Mouse (Mus musculus) cerebellum, adult 9-10 months (tissue): ENCODE data around the gene Dyrk4.

ENCODE experiments used
- DNase-seq: peaks from one replicate; pipeline ENCODE4 v3.0.0; 2022

The Dyrk4 gene

DNA sequence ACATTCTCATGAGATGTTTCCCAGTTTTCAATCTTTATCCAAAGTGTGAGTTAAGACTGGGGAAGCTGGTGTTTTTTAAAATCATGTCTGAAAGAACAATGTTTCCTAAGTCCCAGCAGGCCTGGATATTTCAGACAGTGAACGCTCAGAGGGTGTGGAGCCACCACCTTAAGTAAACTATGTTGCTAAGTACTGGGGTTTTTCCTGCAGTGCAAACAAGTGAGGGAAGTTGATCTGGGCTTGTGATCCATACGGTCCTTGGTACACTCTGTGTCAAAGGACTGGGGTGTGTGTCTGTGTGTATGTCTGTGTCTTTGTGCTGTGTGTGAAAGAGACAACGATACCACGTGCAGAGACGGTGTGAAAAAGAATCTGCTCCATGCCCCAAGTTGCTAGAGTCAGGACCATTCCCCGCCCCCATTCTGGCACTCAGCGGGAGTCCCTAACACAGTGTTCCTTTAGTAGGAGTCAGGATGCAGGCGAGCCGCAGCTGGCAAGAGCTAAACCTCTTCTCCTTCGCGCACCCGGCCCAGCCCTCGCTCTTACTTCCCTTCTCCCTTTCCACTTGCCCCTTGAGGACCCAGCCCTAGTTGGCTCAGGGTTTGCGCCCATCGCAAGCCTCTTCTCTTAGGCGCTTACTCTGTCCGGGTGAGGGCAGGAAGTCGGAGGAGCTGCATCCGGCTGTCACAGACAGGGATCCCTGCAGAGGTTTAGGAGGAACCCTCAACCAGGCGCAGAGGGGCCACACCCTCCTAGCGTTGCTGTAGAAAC is at the start of gene Dyrk4:
Gene Dyrk4 (minus strand): TSS at position 729 of the 771 bp plus-strand sequence.
- DNase-seq, result no peak

- no peak for DNase-seq
These were observed 44.8 kb upstream of the Dyrk4 start for GRCm38 (mm10) chr6:126966241-126967026.

DNA sequence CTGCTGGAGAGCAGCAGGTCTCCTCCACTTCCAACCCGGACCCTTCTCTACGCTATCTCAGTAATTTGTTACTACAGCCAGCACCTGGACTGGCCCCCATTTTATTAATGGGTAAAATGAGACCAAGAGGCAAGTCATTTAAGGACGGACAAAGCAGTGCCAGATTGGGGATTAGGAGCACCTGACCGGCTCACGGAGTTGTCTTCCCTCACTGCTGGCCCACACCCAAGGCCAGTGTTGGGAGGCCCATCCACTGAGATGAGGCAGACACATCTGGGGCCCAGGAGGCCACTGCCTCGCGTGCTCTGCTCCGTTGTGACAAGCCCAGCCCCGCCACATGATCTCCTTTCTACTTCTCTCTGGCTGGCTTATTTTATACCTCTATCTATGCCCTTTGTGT is 41.8 kb upstream of the Dyrk4 start:
- DNase-seq, result no peak

DNA sequence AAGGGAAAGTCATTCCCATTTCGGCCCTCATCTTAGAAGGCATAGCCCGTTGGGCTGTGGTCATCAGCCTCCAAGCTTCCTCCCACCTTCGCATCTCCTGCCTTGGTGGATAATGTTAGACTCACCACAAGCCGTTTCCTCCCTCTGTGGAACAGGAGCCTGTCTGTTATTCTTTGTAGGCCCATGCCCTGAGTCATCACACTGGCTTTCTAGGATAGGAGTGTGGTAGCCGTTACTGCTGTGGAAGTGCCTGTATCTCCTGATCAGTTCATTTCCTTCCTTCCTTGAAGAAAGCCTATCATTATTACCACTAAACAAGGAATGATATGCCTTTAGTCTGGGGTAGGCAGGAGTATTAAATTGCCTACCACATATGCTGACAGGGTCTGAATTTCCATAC is 41.1 kb upstream of the Dyrk4 start:
- DNase-seq, result no peak

GRCm38 (mm10) chr6:126961371-126962018 is 39.9 kb upstream of the Dyrk4 start:
- DNase-seq, result no peak

GRCm38 (mm10) chr6:126955734-126956133 is 34.1 kb upstream of the Dyrk4 start:
- peak; percentile 57 for DNase-seq

- DNase-seq, result peak; percentile 35
These were observed 26.7 kb upstream of the Dyrk4 start for GRCm38 (mm10) chr6:126948336-126948735.

GRCm38 (mm10) chr6:126940451-126940850 is 18.8 kb upstream of the Dyrk4 start:
- DNase-seq, result no peak

- peak; percentile 95 for DNase-seq
These were observed 18.0 kb upstream of the Dyrk4 start, which contains the start of the genes Rad51ap1 and D6Wsu163e for GRCm38 (mm10) chr6:126939487-126940171. Rad51ap1 (minus strand) TSS chr6:126939587. D6Wsu163e (plus strand) TSS chr6:126939962.

DNA sequence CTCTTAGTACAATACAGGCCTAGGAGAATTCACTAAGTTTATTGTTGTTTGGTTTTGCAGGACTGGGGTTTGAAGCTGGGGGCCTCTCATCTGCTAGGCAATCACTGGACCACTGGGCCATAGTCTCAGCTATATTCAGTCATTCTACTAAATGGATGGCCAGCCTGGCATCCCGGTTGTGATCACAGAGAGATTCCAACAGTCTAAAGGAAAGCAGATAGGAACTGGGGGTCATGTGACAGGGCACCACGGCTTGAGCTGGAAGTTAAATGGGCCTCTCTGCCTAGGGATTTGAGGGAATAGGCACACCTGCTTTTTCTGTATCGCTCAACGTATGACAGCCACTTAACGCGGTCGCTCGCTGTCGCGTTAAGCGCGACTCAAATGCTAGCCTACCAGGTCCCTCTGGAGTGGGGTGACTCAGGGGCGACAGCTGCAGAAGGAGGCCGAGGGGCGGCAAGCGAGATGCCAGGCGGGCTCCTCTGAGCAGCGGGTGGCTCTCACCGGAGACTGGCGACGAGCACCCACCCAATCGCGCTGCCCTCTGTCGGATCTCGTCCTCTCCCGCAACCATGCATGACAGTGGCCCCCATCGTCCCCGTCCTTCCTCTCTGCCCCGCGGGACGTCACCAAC is 17.3 kb upstream of the Dyrk4 start:
- DNase-seq, result no peak

- no peak for DNase-seq
These were observed 16.4 kb upstream of the Dyrk4 start for GRCm38 (mm10) chr6:126938047-126938446.

- DNase-seq, result no peak
These were observed 11.3 kb upstream of the Dyrk4 start for GRCm38 (mm10) chr6:126932896-126933295.

- no peak for DNase-seq
These were observed 6.7 kb downstream of the Dyrk4 start for GRCm38 (mm10) chr6:126914928-126915327.

DNA sequence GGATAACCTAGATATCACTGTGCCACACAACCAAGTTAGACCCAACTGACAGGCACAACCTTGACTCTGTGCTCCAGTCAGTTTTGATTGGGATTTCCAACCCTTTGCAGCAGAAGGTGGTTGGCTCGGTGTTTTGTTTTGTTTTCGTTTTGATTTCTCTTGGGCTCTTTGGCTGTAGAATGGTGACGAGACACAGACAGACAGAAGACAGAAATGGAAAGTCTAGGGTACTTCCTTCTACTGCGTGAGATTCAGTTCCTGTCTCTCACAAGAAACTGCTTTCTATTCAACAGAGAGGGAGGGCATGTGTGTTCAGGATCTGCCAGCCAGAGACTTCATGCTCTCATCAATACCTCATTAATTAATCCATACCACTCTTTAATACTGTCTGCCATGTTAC is 10.9 kb downstream of the Dyrk4 start:
- DNase-seq, result no peak

DNA sequence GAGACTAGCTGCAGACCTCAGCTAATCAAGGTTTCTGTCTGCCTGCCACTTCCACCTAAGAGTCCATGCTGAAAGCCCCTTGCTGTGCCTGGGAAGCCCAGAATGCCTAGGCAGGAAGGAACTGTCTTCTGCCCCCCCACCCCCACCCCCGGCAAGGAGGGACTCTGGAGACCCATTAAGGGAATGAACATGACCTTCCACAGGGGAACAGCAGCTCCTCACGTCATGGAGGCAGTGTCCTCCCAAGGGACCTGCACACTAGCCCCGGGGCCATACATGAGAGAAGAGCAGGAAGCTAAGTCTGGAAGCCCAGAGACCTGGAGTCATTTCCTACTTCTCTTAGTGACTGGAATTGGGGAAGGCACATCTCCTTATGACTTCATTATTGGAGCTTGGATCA is 13.8 kb downstream of the Dyrk4 start:
- no peak for DNase-seq

- no peak for DNase-seq
These were observed 14.3 kb downstream of the Dyrk4 start for GRCm38 (mm10) chr6:126907378-126907777.

DNA sequence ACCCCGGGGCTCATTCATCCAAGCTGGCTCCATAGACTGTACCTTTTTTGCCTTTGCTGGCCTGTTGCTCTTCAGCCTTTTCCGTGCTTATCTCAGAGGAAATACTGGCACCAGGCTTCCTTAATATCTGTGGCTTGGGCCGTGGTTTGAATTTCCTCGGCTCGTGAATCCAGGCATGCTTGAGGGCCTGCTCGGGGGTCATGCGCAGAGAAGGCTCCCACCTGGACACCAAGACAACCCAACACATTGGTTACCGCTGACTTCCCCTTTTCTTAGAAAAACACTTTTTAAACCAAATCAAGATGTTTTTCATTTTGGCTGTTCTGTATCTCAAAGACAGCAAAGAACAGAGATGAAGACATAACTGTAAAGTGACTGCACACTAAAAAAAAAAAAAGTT is 44.5 kb downstream of the Dyrk4 start:
- DNase-seq, result no peak

- DNase-seq, result no peak
These were observed 68.8 kb downstream of the Dyrk4 start, which contains the start of gene Akap3 for GRCm38 (mm10) chr6:126852881-126853280. Akap3 (plus strand) TSS chr6:126853098.

DNA sequence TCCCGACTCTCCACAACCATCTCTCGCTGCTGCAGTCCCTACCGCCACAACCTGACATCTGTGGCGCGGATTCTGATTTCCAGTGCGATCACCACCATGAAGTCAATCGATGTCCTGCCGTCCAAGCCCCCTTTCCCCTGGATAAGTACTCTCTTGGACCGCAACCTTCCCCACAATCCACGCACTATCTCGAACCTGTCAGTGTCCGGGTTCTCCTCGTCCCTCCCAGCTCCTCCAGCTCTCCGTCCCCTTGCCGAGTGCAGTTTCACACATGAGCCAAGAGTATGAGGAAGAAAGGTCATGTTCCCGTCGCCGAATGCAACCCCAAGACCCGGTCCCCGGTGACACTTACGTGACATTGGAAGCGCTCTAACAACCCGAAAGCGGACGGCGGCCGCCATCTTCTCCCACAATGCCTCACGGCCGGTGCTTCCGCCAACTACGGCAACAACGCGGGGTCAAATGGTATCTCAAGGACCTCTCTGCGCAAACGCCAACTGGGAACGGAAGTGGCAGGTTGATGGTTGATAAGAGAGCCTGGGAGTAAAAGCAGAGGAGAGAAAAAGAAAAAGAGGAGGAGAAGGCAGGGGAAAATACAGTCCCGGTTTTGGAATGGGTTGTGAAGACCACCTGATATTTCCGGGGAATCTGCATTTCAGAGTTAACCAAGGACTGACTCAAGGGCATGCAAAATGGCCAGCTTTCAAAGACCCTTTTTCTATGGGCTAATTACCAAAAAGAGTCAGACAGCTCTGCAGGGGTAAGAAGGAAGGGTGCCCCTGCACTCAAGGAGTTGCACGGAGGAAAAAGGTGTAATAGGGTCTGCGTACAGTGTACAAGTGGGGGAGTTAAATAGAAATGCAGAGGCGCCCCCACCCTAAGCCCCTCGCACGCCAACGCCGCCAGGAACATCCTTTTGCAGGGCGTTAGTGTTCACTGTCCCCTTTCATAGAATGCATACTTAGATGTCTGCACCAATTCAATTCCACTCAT is 72.6 kb downstream of the Dyrk4 start, which contains the start of gene Ndufa9:
Gene Ndufa9 (minus strand): TSS at position 425 of the 993 bp plus-strand sequence.
- peak; percentile 96 for DNase-seq

GRCm38 (mm10) chr6:126836628-126837027 is 85.0 kb downstream of the Dyrk4 start:
- no peak for DNase-seq
